Mouse (Mus musculus): Measurements from ENCODE around the gene Cept1. TPM values are rescaled to one million over a fixed set of nuclear protein-coding genes. Genes with fewer than 3 reads are reported as not detected.
A peak's percentile ranks its signal among the peaks of the same experiment; 100 is the strongest.

Gene Cept1
- polyA plus RNA-seq, 1 experiment from 2014 or later, result 31.3 TPM

GRCm38 (mm10) chr3:106493202-106493601 lies 54.4 kb downstream of the Cept1 start:
- Histone ChIP-seq H3K27me3 (replicated peaks) (no peaks in the 10 kb centered on the region), H3K27ac (peak overlapping the region; percentile 64), H3K4me1 (peaks cover 74% of the 10 kb centered on the region), H3K9me3 (replicated peaks) (no peaks in the 10 kb centered on the region), H3K36me3 (no peaks in the 10 kb centered on the region), H3K9ac (no peak overlapping the region), H3K4me3 (no peak overlapping the region), H3K4me2 (no peak overlapping the region)
- WGBS (ENCODE audit: insufficient replicate concordance), result 53% methylated on average over 8 of the region's 8 CpGs
- no peak for ATAC-seq

GRCm38 (mm10) chr3:106492723-106493122 lies 54.9 kb downstream of the Cept1 start:
- no peaks in the 10 kb centered on the region for H3K36me3 ChIP-seq
- peak overlapping the region; percentile 65 for H3K27ac ChIP-seq
- no peaks in the 10 kb centered on the region for H3K27me3 ChIP-seq (replicated peaks)
- H3K9me3 ChIP-seq (replicated peaks), result no peaks in the 10 kb centered on the region
- H3K4me2 ChIP-seq, result no peak overlapping the region
- no peak overlapping the region for H3K4me3 ChIP-seq
- H3K4me1 ChIP-seq, result peaks cover 69% of the 10 kb centered on the region
- ATAC-seq, result peak; percentile 44; the same call in 1 of the 2 replicates
- 20% methylated on average over 1 of the region's 1 CpGs for WGBS (ENCODE audit: insufficient replicate concordance)
- 0 out of 2 replicates have a peak overlapping the region, but pooled peaks have one; percentile 31 for H3K9ac ChIP-seq

- 83% methylated on average over 4 of the region's 4 CpGs for WGBS (ENCODE audit: insufficient replicate concordance)
- no peaks in the 10 kb centered on the region for H3K9me3 ChIP-seq (replicated peaks)
- no peaks in the 10 kb centered on the region for H3K36me3 ChIP-seq
- no peak overlapping the region for H3K4me2 ChIP-seq
- no peak for ATAC-seq
- no peaks in the 10 kb centered on the region for H3K27me3 ChIP-seq (replicated peaks)
- H3K9ac ChIP-seq, result no peak overlapping the region
- no peak overlapping the region for H3K27ac ChIP-seq
- H3K4me1 ChIP-seq, result peaks cover 49% of the 10 kb centered on the region
- H3K4me3 ChIP-seq, result no peak overlapping the region
Observed at GRCm38 (mm10) chr3:106490239-106490638, 57.4 kb downstream of the Cept1 start.

GRCm38 (mm10) chr3:106487551-106487950 lies 60.1 kb downstream of the Cept1 start:
- WGBS (ENCODE audit: insufficient replicate concordance), result 80% methylated on average over 2 of the region's 2 CpGs

GRCm38 (mm10) chr3:106485810-106486209 lies 61.8 kb downstream of the Cept1 start:
- Histone ChIP-seq H3K4me1 (peaks cover 25% of the 10 kb centered on the region), H3K9me3 (replicated peaks) (no peaks in the 10 kb centered on the region), H3K4me3 (no peak overlapping the region), H3K27me3 (replicated peaks) (0 out of 2 replicates have a peak, but pooled peaks cover 4% of the 10 kb centered on the region), H3K4me2 (no peak overlapping the region), H3K27ac (no peak overlapping the region), H3K9ac (no peak overlapping the region), H3K36me3 (no peaks in the 10 kb centered on the region)
- ATAC-seq, result no peak
- 65% methylated on average over 5 of the region's 5 CpGs for WGBS (ENCODE audit: insufficient replicate concordance)

More at GRCm38 (mm10) chr3:106487551-106487950, 60.1 kb downstream of the Cept1 start:
- Histone ChIP-seq H3K4me1 (peaks cover 37% of the 10 kb centered on the region), H3K36me3 (no peaks in the 10 kb centered on the region), H3K9me3 (replicated peaks) (no peaks in the 10 kb centered on the region), H3K27ac (no peak overlapping the region), H3K9ac (no peak overlapping the region), H3K4me2 (no peak overlapping the region), H3K4me3 (no peak overlapping the region), H3K27me3 (replicated peaks) (no peaks in the 10 kb centered on the region)
- no peak for ATAC-seq

GRCm38 (mm10) chr3:106484861-106485260 lies 62.7 kb downstream of the Cept1 start:
- ATAC-seq, result no peak
- Histone ChIP-seq H3K36me3 (no peaks in the 10 kb centered on the region), H3K4me1 (peaks cover 25% of the 10 kb centered on the region), H3K27ac (no peak overlapping the region), H3K9me3 (replicated peaks) (no peaks in the 10 kb centered on the region), H3K9ac (no peak overlapping the region), H3K4me2 (no peak overlapping the region), H3K27me3 (replicated peaks) (0 out of 2 replicates have a peak, but pooled peaks cover 4% of the 10 kb centered on the region), H3K4me3 (no peak overlapping the region)
- WGBS (ENCODE audit: insufficient replicate concordance), result 62% methylated on average over 3 of the region's 3 CpGs

- Histone ChIP-seq H3K27ac (peak overlapping the region; percentile 61), H3K4me2 (peak overlapping the region; percentile 96), H3K36me3 (no peaks in the 10 kb centered on the region), H3K27me3 (replicated peaks) (0 out of 2 replicates have a peak, but pooled peaks cover 4% of the 10 kb centered on the region), H3K9me3 (replicated peaks) (no peaks in the 10 kb centered on the region), H3K4me1 (peaks cover 25% of the 10 kb centered on the region), H3K4me3 (no peak overlapping the region), H3K9ac (no peak overlapping the region)
- ATAC-seq, result no peak
- 56% methylated on average over 4 of the region's 4 CpGs for WGBS (ENCODE audit: insufficient replicate concordance)
Observed at GRCm38 (mm10) chr3:106483796-106484405, 63.7 kb downstream of the Cept1 start.

- H3K36me3 ChIP-seq, result no peaks in the 10 kb centered on the region
- H3K9me3 ChIP-seq (replicated peaks), result no peaks in the 10 kb centered on the region
- H3K4me2 ChIP-seq, result peak overlapping the region; percentile 96
- ATAC-seq, result peak; percentile 48
- H3K27ac ChIP-seq, result peak overlapping the region; percentile 61
- 0 out of 2 replicates have a peak, but pooled peaks cover 4% of the 10 kb centered on the region for H3K27me3 ChIP-seq (replicated peaks)
- no peak overlapping the region; the same call in 1 of the 2 replicates for H3K9ac ChIP-seq
- H3K4me3 ChIP-seq, result peak overlapping the region; percentile 75; the same call in 1 of the 2 replicates
- peaks cover 25% of the 10 kb centered on the region for H3K4me1 ChIP-seq
- WGBS (ENCODE audit: insufficient replicate concordance), result 13% methylated on average over 7 of the region's 7 CpGs
Observed at GRCm38 (mm10) chr3:106483297-106483696, 64.3 kb downstream of the Cept1 start.

GRCm38 (mm10) chr3:106482281-106483081 lies 65.1 kb downstream of the Cept1 start, which contains the start of gene Dennd2d:
Dennd2d (plus strand) TSS chr3:106482405.
- H3K36me3 ChIP-seq, result no peaks in the 10 kb centered on the region
- peak within 1 kb of the TSS; percentile 96 for H3K4me2 ChIP-seq
- ATAC-seq, result peak; percentile 79
- WGBS (ENCODE audit: insufficient replicate concordance), result under 1% methylated on average over 44 of the region's 44 CpGs
- peak within 1 kb of the TSS; percentile 41 for H3K27ac ChIP-seq
- H3K27me3 ChIP-seq (replicated peaks), result 0 out of 2 replicates have a peak, but pooled peaks cover 4% of the 10 kb centered on the region
- H3K4me1 ChIP-seq, result peaks cover 25% of the 10 kb centered on the region
- no peaks in the 10 kb centered on the region for H3K9me3 ChIP-seq (replicated peaks)
- H3K9ac ChIP-seq, result peak within 1 kb of the TSS; percentile 76
- peak within 1 kb of the TSS; percentile 75 for H3K4me3 ChIP-seq

GRCm38 (mm10) chr3:106476863-106477262 lies 70.7 kb downstream of the Cept1 start:
- H3K4me1 ChIP-seq, result no peaks in the 10 kb centered on the region
- no peak for ATAC-seq
- no peak overlapping the region for H3K4me2 ChIP-seq
- 75% methylated on average over 1 of the region's 1 CpGs for WGBS (ENCODE audit: insufficient replicate concordance)
- no peak overlapping the region for H3K9ac ChIP-seq
- no peak overlapping the region for H3K4me3 ChIP-seq
- H3K27ac ChIP-seq, result no peak overlapping the region
- H3K36me3 ChIP-seq, result no peaks in the 10 kb centered on the region
- 0 out of 2 replicates have a peak, but pooled peaks cover 4% of the 10 kb centered on the region for H3K27me3 ChIP-seq (replicated peaks)
- H3K9me3 ChIP-seq (replicated peaks), result no peaks in the 10 kb centered on the region

- H3K4me1 ChIP-seq, result no peaks in the 10 kb centered on the region
- no peak for ATAC-seq
Observed at GRCm38 (mm10) chr3:106474210-106474609, 73.4 kb downstream of the Cept1 start.

GRCm38 (mm10) chr3:106464750-106465149 lies 82.9 kb downstream of the Cept1 start:
- no peaks in the 10 kb centered on the region for H3K4me1 ChIP-seq
- no peak overlapping the region for H3K27ac ChIP-seq
- 67% methylated on average over 1 of the region's 1 CpGs for WGBS (ENCODE audit: insufficient replicate concordance)
- no peaks in the 10 kb centered on the region for H3K9me3 ChIP-seq (replicated peaks)
- H3K4me2 ChIP-seq, result no peak overlapping the region
- no peaks in the 10 kb centered on the region for H3K36me3 ChIP-seq
- no peaks in the 10 kb centered on the region for H3K27me3 ChIP-seq (replicated peaks)
- no peak overlapping the region for H3K9ac ChIP-seq
- no peak overlapping the region for H3K4me3 ChIP-seq
- ATAC-seq, result no peak

More at GRCm38 (mm10) chr3:106474210-106474609, 73.4 kb downstream of the Cept1 start:
- no peaks in the 10 kb centered on the region for H3K27me3 ChIP-seq (replicated peaks)
- no peak overlapping the region for H3K27ac ChIP-seq
- no peaks in the 10 kb centered on the region for H3K36me3 ChIP-seq
- no peaks in the 10 kb centered on the region for H3K9me3 ChIP-seq (replicated peaks)
- no peak overlapping the region for H3K9ac ChIP-seq
- 43% methylated on average over 4 of the region's 4 CpGs for WGBS (ENCODE audit: insufficient replicate concordance)
- H3K4me2 ChIP-seq, result no peak overlapping the region
- H3K4me3 ChIP-seq, result no peak overlapping the region
